Mouse (Mus musculus) neural tube, embryonic 14.5 days (tissue): ENCODE data around the gene Cd300ld4. TPM values are rescaled to one million over a fixed set of nuclear protein-coding genes. Genes with fewer than 3 reads are reported as not detected.

Source experiments
- ATAC-seq: fragments of 200-750 bp; cut with Nextera tagmentation; 2 replicates; pipeline ENCODE4 v1.8.0; 2017; ENCODE audit warnings: low read depth, mild to moderate bottlenecking, moderate TSS enrichment, moderate library complexity
- H3K27ac ChIP-seq: fragments of 300-500 bp; sonication (generic); 2 replicates; pipeline ENCODE4 v1.5.1; 2014; ENCODE audit warnings: low read depth, mild to moderate bottlenecking, control low read depth, low read length, moderate library complexity, mixed read lengths
- H3K27me3 ChIP-seq: fragments of 300-500 bp; sonication (generic); 2 replicates; pipeline ENCODE4 v1.6.1; 2014; ENCODE audit warnings: low read length; ENCODE audit not compliant: control insufficient read depth, insufficient read depth
- H3K36me3 ChIP-seq: fragments of 300-500 bp; sonication (generic); 2 replicates; pipeline ENCODE4 v1.6.1; 2014; ENCODE audit warnings: low read length, mixed read lengths; ENCODE audit not compliant: control insufficient read depth, insufficient read depth
- H3K4me1 ChIP-seq: fragments of 300-500 bp; sonication (generic); 2 replicates; pipeline ENCODE4 v1.6.1; 2014; ENCODE audit warnings: low read length; ENCODE audit not compliant: control insufficient read depth, insufficient read depth
- H3K4me2 ChIP-seq: fragments of 300-500 bp; sonication (generic); 2 replicates; pipeline ENCODE4 v1.6.1; 2014; ENCODE audit warnings: mild to moderate bottlenecking, low read depth, low read length, control low read depth
- H3K4me3 ChIP-seq: fragments of 300-500 bp; sonication (generic); 2 replicates; pipeline ENCODE4 v1.5.1; 2014; ENCODE audit warnings: low read depth, low read length, control low read depth, mixed read lengths
- H3K9ac ChIP-seq: fragments of 300-500 bp; sonication (generic); replicated peaks from 2 replicates; pipeline ENCODE4 v1.6.1; 2014; ENCODE audit warnings: low read depth, mild to moderate bottlenecking, control low read depth, low read length, mixed read lengths
- H3K9me3 ChIP-seq: fragments of 300-500 bp; sonication (generic); 2 replicates; pipeline ENCODE4 v1.6.1; 2016; ENCODE audit warnings: low read length; ENCODE audit not compliant: control insufficient read depth
- WGBS: fragments of 180-500 bp; shearing (Covaris S2); extraction: QIAGEN DNeasy Blood & Tissue Kit; methylation state at CpG from one replicate; pipeline ENCODE4 v1.1.7; 2014; 5-methylcytosine and 5-hydroxymethylcytosine counted together
- polyA plus RNA-seq: library from polyadenylated mRNA; unstranded; fragments of >200 nt; fragmentation: Nextera tagmentation; extraction: Ambion mirVana; gene quantifications from 2 replicates; pipeline ENCODE4 v1.2.1, GENCODE M21; 2014

Cd300ld4 gene
- polyA plus RNA-seq, 1 experiment from 2014 or later, result not detected

GRCm38 (mm10) chr11:115001474-115002040, 25.3 kb downstream of the Cd300ld4 start, which contains the start of gene Cd300c2:
Gene Cd300c2 (minus strand): TSS chr11:115001880.
- Histone ChIP-seq H3K9ac (no peak within 1 kb of the TSS), H3K4me2 (no peak within 1 kb of the TSS), H3K27ac (no peak within 1 kb of the TSS), H3K4me1 (no peaks in the 10 kb centered on the region), H3K27me3 (no peaks in the 10 kb centered on the region), H3K36me3 (no peaks in the 10 kb centered on the region), H3K9me3 (no peaks in the 10 kb centered on the region), H3K4me3 (no peak within 1 kb of the TSS)
- no peak for ATAC-seq
- WGBS, result 88% methylated on average over 7 of the region's 7 CpGs

- no peak within 1 kb of the TSS for H3K4me3 ChIP-seq
- no peaks in the 10 kb centered on the region for H3K36me3 ChIP-seq
- no peaks in the 10 kb centered on the region for H3K9me3 ChIP-seq
- no peak within 1 kb of the TSS for H3K27ac ChIP-seq
- no peak within 1 kb of the TSS for H3K9ac ChIP-seq
- no peaks in the 10 kb centered on the region for H3K4me1 ChIP-seq
- WGBS, result 85% methylated on average over 4 of the region's 4 CpGs
- H3K4me2 ChIP-seq, result no peak within 1 kb of the TSS
- H3K27me3 ChIP-seq, result no peaks in the 10 kb centered on the region
- ATAC-seq, result no peak
Measured at GRCm38 (mm10) chr11:114989793-114990192, 37.0 kb downstream of the Cd300ld4 start, which contains the start of gene Cd300ld. Gene Cd300ld (minus strand): TSS chr11:114989922.

DNA sequence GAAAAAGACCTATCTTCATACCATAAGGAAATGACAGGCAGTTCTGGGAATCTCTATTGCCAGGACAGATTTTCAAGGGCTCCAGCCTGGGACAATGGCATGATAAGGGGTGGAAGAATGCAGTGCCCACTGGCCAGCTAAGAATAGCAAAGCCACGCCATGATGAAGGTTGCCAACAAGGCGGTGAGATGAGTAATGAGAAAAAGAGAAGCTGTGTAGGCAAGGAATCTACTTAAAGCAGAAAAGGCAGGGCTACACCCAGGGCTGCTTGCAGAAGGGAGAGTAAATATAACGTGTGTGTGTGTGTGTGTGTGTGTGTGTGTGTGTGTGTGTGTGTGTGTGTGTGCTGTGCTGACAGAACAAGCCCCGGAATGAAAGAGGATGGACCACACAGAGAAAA, 44.9 kb downstream of the Cd300ld4 start:
- H3K4me2 ChIP-seq, result no peak overlapping the region
- no peaks in the 10 kb centered on the region for H3K4me1 ChIP-seq
- no peaks in the 10 kb centered on the region for H3K27me3 ChIP-seq
- no peaks in the 10 kb centered on the region; the same call in 1 of the 2 replicates for H3K9me3 ChIP-seq
- no peak overlapping the region for H3K27ac ChIP-seq
- ATAC-seq, result no peak
- H3K36me3 ChIP-seq, result no peaks in the 10 kb centered on the region
- H3K9ac ChIP-seq, result no peak overlapping the region
- WGBS, result 81% methylated on average over 4 of the region's 4 CpGs
- no peak overlapping the region for H3K4me3 ChIP-seq

GRCm38 (mm10) chr11:114972726-114973125, 54.1 kb downstream of the Cd300ld4 start:
- no peak overlapping the region for H3K4me2 ChIP-seq
- no peaks in the 10 kb centered on the region for H3K4me1 ChIP-seq
- no peaks in the 10 kb centered on the region for H3K36me3 ChIP-seq
- ATAC-seq, result no peak
- H3K4me3 ChIP-seq, result no peak overlapping the region
- no peak overlapping the region for H3K27ac ChIP-seq
- WGBS, result 82% methylated on average over 10 of the region's 10 CpGs
- no peak overlapping the region for H3K9ac ChIP-seq
- no peaks in the 10 kb centered on the region for H3K27me3 ChIP-seq
- no peaks in the 10 kb centered on the region for H3K9me3 ChIP-seq

Other genes with a start within 250 kb of the Cd300ld4 start
- gene Btbd17, start 231.1 kb downstream of the Cd300ld4 start, polyA plus RNA-seq, result 18.8 and 20.4 TPM in 2 replicates
- gene Gpr142, start 228.1 kb downstream of the Cd300ld4 start, polyA plus RNA-seq, result not detected in 2 replicates
- gene Gprc5c, start 175.9 kb downstream of the Cd300ld4 start, polyA plus RNA-seq, result 3.7 and 9.0 TPM in 2 replicates
- 0.79 and 1.5 TPM in 2 replicates for gene Cd300a, start 137.0 kb downstream of the Cd300ld4 start, polyA plus RNA-seq
- gene Cd300lb, start 92.6 kb downstream of the Cd300ld4 start, polyA plus RNA-seq, result not detected in 2 replicates
- gene Cd300c, start 57.9 kb downstream of the Cd300ld4 start, polyA plus RNA-seq, result not detected in 2 replicates
- gene Cd300ld, start 37.1 kb downstream of the Cd300ld4 start, polyA plus RNA-seq, result not detected in 2 replicates
- gene Cd300c2, start 25.1 kb downstream of the Cd300ld4 start, polyA plus RNA-seq, result 1.0 and 1.4 TPM in 2 replicates
- gene Cd300ld2, start 10.8 kb downstream of the Cd300ld4 start, polyA plus RNA-seq, result not detected in 2 replicates
- not detected in 2 replicates for gene Cd300ld5, start 10.8 kb upstream of the Cd300ld4 start, polyA plus RNA-seq
- not detected in 2 replicates for gene Cd300ld3, start 21.4 kb upstream of the Cd300ld4 start, polyA plus RNA-seq
- gene Cd300e, start 35.2 kb upstream of the Cd300ld4 start, polyA plus RNA-seq, result not detected in 2 replicates
- 0.25 and 0.94 TPM in 2 replicates for gene Rab37, start 64.4 kb upstream of the Cd300ld4 start, polyA plus RNA-seq
- 0.11 TPM in 1 of 2 replicates, not detected in the other for gene Cd300lf, start 107.0 kb upstream of the Cd300ld4 start, polyA plus RNA-seq
- gene Slc9a3r1, start 136.3 kb upstream of the Cd300ld4 start, polyA plus RNA-seq, result 42.3 and 59.1 TPM in 2 replicates
- 8.9 and 10.8 TPM in 2 replicates for gene Tmem104, start 160.5 kb upstream of the Cd300ld4 start, polyA plus RNA-seq
- gene Nat9, start 160.8 kb upstream of the Cd300ld4 start, polyA plus RNA-seq, result 19.1 and 19.9 TPM in 2 replicates
- gene Grin2c, start 240.2 kb upstream of the Cd300ld4 start, polyA plus RNA-seq, result 0.24 and 0.45 TPM in 2 replicates